Mouse (Mus musculus) adrenal gland, postnatal 14 days (tissue): ENCODE measurements around the gene Lyst. TPM values are rescaled to one million over a fixed set of nuclear protein-coding genes. Genes with fewer than 3 reads are reported as not detected.
"Not testable (repeated sequence)": the region's sequence is repeated elsewhere in the genome, so short reads cannot be mapped to it uniquely, and the experiment has no call there.

Experiments
- DNase-seq: peaks from one replicate; pipeline ENCODE4 v3.0.0; 2021; ENCODE audit warnings: mixed read lengths
- long read RNA-seq, 2 experiments: library from polyadenylated mRNA; stranded (forward); transcript quantifications; one replicate each; pipeline ENCODE4 v2.0.0; 2021
- total RNA-seq: library from RNA; stranded (reverse); gene quantifications from 2 replicates; pipeline ENCODE4 v1.2.3, GENCODE M21; 2021

The Lyst gene
- total RNA-seq, result 25.2 and 29.1 TPM in 2 replicates
- long read RNA-seq, experiment 1, partial matches to known transcripts, result 0 of 2 reads
- long read RNA-seq, experiment 1, other reads (novel, unspliced or antisense), result 2 of 2 reads
- long read RNA-seq, experiment 2, partial matches to known transcripts, result 0 of 2 reads
- long read RNA-seq, experiment 2, other reads (novel, unspliced or antisense), result 2 of 2 reads

DNA sequence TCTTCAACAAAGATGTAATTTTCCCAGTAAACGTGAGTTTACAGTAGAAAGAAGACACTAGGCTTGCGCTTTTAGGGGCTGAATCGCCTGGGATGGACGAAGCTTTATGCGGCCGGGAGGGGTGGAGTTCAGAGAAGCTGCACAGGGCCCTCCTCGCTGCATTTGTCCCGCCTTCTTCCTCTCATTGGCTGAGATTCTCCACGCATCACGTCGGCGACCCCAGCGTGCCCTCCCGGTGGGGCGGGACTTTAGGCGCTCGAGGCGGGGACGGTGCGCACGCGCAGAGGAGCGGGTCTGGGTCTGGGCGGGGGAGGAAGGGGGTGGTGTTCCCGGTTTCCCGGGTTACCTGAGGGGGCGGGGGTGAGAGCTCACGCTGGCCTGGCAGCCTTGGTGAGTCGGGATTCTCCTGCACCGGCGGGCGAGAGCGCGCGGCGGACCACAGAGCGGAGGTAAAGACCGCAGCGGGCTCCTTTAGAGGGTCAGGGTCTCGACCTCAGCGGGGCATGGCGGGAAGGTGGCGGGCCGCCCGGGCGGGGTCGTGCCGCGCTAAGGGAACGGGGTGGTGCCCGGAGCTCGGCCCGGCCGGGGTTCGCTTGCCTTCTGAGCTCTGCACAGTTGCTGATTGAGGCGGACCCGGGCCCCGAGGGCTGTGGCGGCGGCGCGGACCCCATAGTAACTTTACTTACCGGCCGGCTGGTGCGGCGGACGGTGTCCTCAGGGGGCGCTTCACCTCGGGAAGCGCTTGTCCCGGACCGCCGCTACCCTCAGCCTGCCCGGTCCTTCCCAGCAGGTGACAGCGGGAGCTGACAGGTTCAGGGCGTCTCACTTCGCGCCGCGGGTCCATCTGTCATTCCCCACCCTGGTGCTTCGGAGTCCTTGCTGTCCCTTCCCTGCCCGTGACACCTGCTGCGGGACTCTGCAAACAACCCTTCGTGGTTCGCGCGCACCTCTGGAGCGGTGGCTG, at the start of gene Lyst:
Gene Lyst (plus strand): TSS at position 350 of the 964 bp plus-strand sequence.
- peak; percentile 100 for DNase-seq

- not testable (repeated sequence) for DNase-seq
These were observed 47.1 kb upstream of the Lyst start for GRCm38 (mm10) chr13:13543073-13543472.

DNA sequence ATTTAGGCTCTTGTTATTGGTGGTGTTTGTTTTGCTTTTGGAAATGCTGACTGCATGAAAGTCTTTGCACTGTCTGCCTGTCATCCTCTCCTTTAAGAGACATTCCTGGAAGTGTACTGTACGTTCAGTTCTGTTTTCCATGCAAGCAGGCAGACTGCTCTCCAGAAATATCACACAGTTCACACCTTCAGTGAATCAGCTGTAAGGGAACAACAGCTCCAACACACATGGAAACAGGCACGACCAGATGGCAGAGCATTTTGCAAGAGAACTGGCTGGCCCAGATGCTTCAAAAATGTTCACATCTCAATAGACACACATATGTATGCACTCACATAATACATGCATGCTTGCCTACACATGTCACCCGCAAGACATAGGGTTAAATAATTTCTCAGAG, 43.4 kb upstream of the Lyst start:
- DNase-seq, result no peak

DNA sequence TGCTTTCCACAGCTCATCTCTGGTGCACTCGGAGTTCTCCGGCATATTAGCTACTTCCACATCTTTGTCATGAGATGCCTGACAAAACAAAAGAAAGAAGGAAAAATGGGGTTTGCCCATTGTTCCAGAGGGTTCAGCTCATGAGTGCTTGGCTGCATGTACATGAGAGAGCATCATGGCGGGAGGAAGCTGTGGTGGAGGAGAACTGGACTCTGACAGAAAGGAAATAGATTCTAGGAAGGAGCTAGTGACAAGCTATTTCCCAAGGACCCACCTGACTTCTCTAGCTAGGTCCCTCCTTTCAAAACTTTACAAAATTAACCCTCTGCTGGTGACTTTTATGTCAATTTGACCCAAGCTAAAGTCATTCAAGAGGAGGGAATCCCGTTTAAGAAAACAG, 42.3 kb upstream of the Lyst start:
- DNase-seq, result no peak

DNA sequence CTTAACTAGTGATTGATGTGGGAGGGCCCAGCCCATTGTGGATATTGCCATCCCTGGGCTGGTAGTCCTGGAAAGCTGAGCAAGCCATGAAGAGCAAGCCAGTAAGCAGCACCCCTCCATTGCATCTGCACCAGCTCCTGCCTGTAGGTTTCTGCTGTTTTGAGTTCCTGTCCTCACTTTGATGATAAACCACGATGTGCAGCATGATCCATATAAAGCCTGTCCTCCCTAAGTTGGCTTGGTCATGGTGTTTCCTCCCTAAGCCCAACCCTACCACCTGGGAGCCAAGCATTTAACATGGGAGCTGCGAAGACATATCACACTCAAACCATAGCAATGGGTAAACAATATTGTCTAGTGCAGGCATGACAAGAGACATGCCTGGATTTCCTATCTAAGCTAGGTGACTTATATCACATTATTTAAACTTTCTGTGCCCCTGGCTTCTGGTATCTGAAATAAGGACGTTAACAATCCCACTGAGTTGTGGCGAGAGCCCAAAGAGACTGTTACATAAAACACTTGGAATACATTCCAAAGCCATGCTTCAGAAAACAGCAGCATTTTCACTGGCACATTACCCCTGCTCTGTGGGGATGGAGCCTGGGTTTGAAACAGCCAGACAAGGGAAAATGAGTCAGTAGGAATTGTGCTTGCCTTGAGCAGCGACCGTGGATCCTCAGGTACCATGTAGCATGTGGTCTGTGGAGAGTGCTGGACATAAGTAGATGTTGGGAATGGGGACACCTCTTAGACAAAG, 41.6 kb upstream of the Lyst start:
- DNase-seq, result no peak

DNA sequence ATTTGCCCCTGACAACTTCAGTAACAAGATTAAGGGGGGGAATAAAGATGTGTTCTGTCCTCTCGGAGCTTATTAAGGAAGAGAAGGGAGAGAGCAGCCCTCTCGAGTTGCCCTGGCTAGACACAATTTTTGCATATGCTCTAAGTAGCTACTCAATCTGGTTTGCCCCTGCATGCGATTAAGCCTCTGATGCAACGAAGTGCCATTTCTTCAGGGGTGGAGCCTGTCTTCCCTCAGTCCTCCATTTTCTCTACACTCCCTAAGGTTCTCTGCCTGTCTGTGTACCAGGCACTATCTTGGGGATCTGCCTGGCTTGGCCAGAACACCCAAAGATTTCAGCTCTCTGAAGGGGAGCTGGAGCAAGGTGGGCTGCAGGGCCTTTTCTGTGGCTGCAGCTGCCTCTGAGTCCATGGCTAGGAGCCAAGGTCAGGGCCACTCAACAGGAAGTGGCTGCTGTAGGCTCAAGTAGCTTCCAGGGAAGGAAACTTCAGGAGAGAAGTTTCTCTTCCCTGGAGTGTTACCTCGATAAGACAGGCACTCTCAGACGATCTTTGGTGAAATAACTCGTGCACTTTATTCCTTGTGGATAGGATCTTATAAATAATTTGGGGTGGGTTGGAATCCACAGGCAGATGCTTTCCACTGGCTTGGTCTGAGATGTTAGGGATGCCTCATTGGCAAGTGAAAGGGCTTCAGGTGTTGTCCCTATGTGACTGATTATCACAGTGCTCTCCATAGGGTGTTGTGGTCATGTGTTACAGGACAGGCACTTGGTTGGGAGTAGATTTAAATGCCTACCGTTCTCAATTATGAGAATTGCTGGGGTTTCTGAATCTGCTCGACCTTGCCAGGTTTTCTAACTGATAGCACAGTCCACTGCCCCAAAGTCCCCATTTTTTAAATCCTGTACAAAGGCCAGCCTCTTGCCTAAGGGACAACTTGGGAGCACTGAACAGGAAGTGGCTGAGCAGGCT, 40.2 kb upstream of the Lyst start:
- peak; percentile 32 for DNase-seq

DNA sequence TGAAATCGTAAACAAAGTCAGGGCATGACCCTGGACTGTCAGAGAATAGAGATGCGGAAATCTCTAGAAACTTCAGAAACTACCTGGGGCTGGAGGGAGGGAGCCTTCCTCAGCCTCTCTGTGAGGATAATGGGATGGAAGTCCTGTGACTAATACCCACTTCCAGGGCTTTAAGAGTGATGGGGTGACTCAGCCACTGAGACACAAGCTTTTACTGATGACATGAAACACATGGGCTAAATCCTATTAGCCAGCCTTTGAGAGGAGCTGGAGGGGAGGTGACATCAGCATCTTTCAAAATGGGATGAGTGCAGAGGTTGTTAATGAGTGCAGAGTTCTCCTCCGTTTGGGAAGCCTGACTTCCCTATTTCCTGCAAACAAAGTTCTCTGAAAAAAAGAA, 38.2 kb upstream of the Lyst start:
- peak; percentile 43 for DNase-seq

GRCm38 (mm10) chr13:13553660-13554059, 36.5 kb upstream of the Lyst start:
- no peak for DNase-seq

DNA sequence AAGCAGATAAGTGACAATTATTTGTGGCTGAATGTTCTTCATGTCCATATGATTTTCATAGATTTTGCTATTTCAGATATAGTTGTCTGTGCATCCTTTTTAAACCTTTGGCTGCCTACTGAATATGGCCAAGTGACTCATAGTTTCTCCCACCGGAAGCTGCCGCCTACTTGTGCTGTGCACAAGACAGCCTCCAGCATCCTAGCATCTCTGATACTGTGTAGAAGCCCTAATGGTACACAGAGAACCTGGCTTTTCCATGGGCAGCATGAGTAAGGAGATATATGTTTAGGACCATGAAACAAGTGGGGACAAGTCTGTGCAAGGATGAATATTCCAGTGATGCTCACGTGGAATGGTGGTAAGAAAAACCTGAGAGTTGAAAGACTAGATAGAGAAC, 35.0 kb upstream of the Lyst start:
- DNase-seq, result no peak

- DNase-seq, result no peak
These were observed 33.0 kb upstream of the Lyst start for GRCm38 (mm10) chr13:13557001-13557743.

DNA sequence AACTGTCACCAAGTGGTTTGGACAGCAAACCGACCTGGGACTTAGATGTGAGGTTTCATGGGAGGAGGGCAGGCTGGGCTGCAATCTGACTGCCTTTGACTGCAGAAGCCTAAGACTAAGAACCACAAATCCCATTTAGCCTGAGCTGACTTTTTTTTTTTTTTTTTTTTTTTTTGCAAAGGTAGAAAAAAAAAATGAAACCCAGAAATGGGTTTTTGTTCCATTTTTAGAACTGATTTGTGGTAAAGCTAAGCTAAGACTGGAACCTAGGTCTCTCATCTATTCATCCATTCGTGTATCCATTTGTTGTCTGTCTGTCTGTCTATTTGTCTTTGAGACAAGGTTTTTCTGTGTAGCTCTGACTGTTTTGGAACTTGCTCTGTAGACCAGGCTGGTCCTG, 31.9 kb upstream of the Lyst start:
- no peak for DNase-seq

GRCm38 (mm10) chr13:13558900-13559299, 31.3 kb upstream of the Lyst start:
- DNase-seq, result peak; percentile 25

DNA sequence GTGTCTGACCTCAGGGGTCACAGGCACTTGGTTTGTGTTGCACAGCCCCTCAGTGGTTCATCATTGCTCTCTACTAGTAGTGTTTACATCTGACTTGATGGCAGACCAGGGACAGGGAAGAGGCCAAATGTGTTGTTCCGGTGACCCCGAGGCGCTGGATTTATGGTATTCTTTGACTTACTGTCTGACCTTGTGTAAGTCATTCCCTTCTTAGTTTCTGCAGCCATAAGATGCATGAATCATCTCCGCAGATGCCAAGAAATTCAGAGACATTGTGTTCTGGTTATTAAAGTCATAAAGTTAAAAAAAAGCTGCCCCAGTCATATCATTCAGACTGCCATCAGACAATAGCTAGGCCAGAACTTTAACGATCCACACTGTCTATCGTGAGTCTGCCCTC, 27.6 kb upstream of the Lyst start:
- peak; percentile 57 for DNase-seq

GRCm38 (mm10) chr13:13564116-13564515, 26.1 kb upstream of the Lyst start:
- DNase-seq, result no peak

DNA sequence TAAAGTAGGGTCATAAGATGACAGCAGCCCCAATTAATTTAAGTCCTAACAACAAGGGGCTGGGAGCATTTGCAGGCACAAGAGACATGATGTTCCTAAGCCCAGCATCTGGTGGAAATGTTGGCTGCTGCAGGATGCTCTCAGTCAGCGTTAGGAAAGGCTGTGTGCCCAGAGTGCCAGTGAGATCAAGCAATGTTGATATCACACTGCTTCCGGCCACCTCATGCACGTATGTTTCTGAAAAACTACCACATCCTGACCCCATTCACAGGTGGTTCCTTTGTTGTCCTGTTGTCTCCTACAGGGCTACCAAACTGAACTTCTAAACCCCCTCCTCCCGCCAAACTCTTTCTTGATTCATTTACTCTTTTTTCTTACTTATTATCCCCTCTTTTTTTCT, 25.7 kb upstream of the Lyst start:
- DNase-seq, result peak; percentile 24

DNA sequence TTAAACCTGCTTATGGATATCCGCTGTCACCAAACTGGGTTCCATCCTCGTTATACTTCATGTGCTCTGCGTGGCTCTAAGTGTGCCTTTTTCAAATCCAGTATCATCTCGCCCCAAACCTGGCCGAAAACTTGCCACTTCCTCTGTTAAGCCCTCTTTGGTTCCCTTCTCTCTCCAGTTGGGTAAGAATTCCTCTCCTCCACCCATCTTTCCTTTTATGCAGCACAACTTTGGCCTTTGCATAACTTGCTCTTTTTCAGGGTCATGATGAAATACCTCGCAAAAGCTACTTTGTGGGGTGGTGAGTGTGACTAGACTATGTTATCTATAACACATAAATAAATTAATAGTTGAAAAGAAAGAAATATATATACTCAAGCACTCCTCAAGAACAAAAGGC, 22.6 kb upstream of the Lyst start:
- no peak for DNase-seq

GRCm38 (mm10) chr13:13568824-13569223, 21.4 kb upstream of the Lyst start:
- no peak for DNase-seq

DNA sequence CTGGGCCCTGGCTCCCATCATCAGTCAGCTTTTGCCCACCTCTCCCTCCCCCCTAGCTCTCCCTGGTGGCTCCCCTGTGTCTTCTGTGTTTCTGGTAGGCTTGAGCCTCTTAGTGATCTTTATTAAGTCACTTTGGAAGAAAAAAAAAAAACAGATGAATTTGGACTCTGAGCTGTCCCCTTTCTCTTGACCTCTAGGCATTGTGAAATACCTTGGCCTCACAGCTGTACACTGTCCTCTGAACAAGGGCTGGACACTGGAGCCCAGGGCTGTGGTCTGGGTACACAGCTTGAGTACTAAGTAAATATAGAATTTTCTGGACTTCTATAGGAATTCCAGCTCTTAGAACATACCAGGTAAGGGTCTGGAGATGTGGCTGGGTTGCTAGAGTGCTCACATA, 20.6 kb upstream of the Lyst start:
- peak; percentile 25 for DNase-seq

- no peak for DNase-seq
These were observed 17.9 kb upstream of the Lyst start for GRCm38 (mm10) chr13:13572060-13572835.

DNA sequence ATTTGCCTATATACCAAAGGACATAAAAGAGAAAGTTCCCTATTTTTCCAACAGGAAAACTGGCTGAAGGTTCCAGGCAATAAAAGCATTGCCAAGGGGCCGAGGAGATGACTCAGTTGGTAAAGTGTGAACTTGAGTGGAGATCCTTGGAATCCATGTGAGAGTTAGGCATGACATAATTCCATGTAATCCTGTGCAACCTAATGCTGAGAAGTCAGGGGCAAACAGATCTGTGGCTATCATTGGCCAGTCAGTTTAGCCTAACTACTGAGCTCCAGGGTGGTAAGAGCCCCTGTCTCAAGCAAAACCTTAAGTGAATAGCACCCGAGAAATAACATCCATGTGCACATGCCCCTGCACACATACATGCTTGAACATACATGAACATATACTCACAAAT, 17.3 kb upstream of the Lyst start:
- DNase-seq, result peak; percentile 33
